Mouse (Mus musculus): ENCODE results near the gene Cst3. TPM values are rescaled to one million over a fixed set of nuclear protein-coding genes. Genes with fewer than 3 reads are reported as not detected.

Cst3 gene
- polyA plus RNA-seq (2012; rRNA removed): 442 and 443 TPM in 2 replicates

DNA sequence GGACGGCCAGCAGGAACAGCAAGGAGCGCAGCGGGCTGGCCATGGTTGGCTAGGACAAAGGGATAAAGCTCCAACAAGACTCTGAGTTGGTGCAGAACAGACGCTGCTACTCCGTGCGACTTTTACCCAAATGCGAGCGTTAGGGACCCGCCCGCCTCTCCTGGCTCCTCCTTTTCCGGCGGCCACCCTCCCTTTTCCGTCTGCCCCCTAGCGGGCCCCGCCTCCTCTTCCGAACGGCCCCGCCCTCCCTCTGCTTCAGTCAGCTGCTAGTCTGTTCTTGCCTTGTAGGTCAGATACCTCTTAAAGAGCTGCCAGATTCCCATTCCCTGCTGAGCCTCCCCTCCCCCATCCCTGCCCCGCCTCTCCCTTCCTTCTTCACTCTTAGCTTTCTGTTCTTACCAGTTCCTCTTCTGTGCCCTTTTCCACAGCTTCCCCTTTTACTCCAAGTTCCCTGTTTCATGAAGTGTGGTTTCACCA is at the start of gene Cst3:
Gene Cst3 (minus strand): TSS at position 358 of the 477 bp plus-strand sequence.
- H3K4me1 ChIP-seq (ENCODE audit: control insufficient read depth, insufficient read depth, low read length): peaks cover 7% of the 10 kb centered on the region
- H3K27ac ChIP-seq (ENCODE audit: control insufficient read depth, insufficient read depth, low read depth, low read length): peak within 1 kb of the TSS; percentile 70
- H3K27me3 ChIP-seq (ENCODE audit: control insufficient read depth, insufficient read depth, low read length): no peaks in the 10 kb centered on the region
- H3K36me3 ChIP-seq (ENCODE audit: control insufficient read depth, insufficient read depth, low read length): no peaks in the 10 kb centered on the region
- peak within 1 kb of the TSS; percentile 84 for H3K4me3 ChIP-seq (ENCODE audit: control insufficient read depth, low read depth, low read length)
- TF ChIP-seq CTCF (IDR thresholded peaks at IDR 0.05; ENCODE audit: control insufficient read depth, insufficient read depth, insufficient replicate concordance, low read depth, low read length): no peak
- peak; percentile 62 for TF ChIP-seq POLR2A (IDR thresholded peaks at IDR 0.05; ENCODE audit: control insufficient read depth, low read depth, low read length)

DNA sequence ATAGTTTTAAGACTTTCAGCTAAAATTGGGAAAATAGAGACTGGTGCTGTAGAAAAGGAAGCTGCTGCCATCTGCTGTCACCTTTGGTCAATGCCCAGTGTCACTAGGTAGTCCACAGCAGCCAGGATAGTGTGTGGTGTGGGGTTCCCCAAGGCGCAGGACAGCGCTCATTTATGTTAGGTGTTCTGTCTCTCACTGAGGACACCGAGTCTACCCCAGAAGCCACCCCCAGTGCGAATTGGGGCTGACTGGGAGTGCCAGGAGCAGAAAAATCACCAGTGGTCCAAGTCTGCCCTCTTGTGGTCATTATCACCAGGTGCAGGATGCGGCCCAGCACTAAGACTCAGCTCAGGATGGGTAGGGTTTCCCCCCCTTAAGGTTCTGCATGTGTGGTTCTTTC is 26.8 kb upstream of the Cst3 start:
- no peaks in the 10 kb centered on the region for H3K27me3 ChIP-seq (ENCODE audit: control insufficient read depth, insufficient read depth, low read length)
- 0 out of 2 replicates have a peak, but pooled peaks cover 2% of the 10 kb centered on the region for H3K4me1 ChIP-seq (ENCODE audit: control insufficient read depth, insufficient read depth, low read length)
- peak overlapping the region; percentile 74 for H3K4me3 ChIP-seq (ENCODE audit: control insufficient read depth, low read depth, low read length)
- H3K36me3 ChIP-seq (ENCODE audit: control insufficient read depth, insufficient read depth, low read length): no peaks in the 10 kb centered on the region
- H3K27ac ChIP-seq (ENCODE audit: control insufficient read depth, insufficient read depth, low read depth, low read length): no peak overlapping the region
- TF ChIP-seq POLR2A (IDR thresholded peaks at IDR 0.05; ENCODE audit: control insufficient read depth, low read depth, low read length): no peak
- peak; percentile 86 for TF ChIP-seq CTCF (IDR thresholded peaks at IDR 0.05; ENCODE audit: control insufficient read depth, insufficient read depth, insufficient replicate concordance, low read depth, low read length)

DNA sequence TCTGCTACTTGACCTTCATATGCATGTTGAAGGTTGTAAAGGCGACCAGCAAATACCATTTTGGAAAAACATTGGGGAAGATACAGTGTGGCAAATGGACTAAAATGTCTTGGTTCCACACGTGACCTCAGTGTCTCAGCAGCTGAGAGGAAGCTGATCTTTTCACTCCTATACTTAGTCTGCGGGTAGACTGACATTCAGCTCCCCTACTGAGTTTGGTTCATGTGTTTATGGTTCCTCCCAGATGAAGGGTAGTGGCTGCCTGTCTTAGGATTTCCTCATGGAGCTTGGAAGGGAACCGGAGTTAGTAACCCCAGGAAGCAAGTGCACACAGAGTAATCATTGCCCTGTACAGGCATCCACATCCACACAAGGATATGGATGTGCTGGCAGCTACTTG is 24.8 kb upstream of the Cst3 start:
- no peaks in the 10 kb centered on the region for H3K36me3 ChIP-seq (ENCODE audit: control insufficient read depth, insufficient read depth, low read length)
- no peaks in the 10 kb centered on the region for H3K27me3 ChIP-seq (ENCODE audit: control insufficient read depth, insufficient read depth, low read length)
- TF ChIP-seq POLR2A (IDR thresholded peaks at IDR 0.05; ENCODE audit: control insufficient read depth, low read depth, low read length) (no peak), CTCF (IDR thresholded peaks at IDR 0.05; ENCODE audit: control insufficient read depth, insufficient read depth, insufficient replicate concordance, low read depth, low read length) (no peak)
- no peak overlapping the region for H3K27ac ChIP-seq (ENCODE audit: control insufficient read depth, insufficient read depth, low read depth, low read length)
- 0 out of 2 replicates have a peak, but pooled peaks cover 2% of the 10 kb centered on the region for H3K4me1 ChIP-seq (ENCODE audit: control insufficient read depth, insufficient read depth, low read length)
- no peak overlapping the region for H3K4me3 ChIP-seq (ENCODE audit: control insufficient read depth, low read depth, low read length)

DNA sequence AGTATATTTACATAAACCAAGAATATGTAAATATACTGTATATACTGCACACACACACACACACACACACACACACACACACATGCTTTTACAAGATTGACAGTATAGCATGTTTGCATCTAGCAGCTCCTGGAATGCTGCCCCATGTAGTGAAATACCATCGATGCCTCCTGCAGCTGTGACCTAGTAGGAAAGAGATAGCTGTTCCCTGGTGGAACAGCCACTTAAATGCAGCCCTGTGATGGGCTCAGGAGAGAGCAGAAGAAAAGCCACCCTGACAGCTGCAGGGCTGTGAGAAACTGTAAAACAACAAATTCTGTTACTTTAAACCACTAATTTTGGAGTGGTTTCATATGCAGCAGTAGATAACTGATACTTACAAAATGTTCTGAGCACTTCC is 20.7 kb upstream of the Cst3 start:
- H3K4me3 ChIP-seq (ENCODE audit: control insufficient read depth, low read depth, low read length): no peak overlapping the region
- TF ChIP-seq CTCF (IDR thresholded peaks at IDR 0.05; ENCODE audit: control insufficient read depth, insufficient read depth, insufficient replicate concordance, low read depth, low read length) (no peak), POLR2A (IDR thresholded peaks at IDR 0.05; ENCODE audit: control insufficient read depth, low read depth, low read length) (no peak)
- H3K36me3 ChIP-seq (ENCODE audit: control insufficient read depth, insufficient read depth, low read length): no peaks in the 10 kb centered on the region
- H3K27me3 ChIP-seq (ENCODE audit: control insufficient read depth, insufficient read depth, low read length): no peaks in the 10 kb centered on the region
- H3K4me1 ChIP-seq (ENCODE audit: control insufficient read depth, insufficient read depth, low read length): no peaks in the 10 kb centered on the region
- H3K27ac ChIP-seq (ENCODE audit: control insufficient read depth, insufficient read depth, low read depth, low read length): no peak overlapping the region

DNA sequence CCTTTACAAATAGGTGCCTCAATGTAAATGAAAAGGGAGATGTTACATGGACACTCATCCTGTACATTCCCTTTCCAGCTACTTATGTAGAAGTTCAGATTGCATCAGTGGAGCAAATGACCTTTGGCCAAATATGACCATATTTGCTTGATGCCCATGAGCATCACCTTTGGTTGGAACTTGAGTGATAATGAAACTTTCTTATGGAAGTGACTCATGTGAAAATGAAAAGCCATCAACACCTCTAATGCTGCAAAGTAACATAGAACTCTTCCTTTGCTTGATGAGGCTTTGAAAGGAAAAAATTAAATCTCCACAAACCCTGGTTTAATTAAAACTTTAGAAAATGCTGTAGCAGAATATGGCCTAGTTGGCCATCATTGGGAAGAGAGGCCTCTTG is 17.6 kb upstream of the Cst3 start:
- Histone ChIP-seq H3K27ac (ENCODE audit: control insufficient read depth, insufficient read depth, low read depth, low read length) (no peak overlapping the region), H3K4me1 (ENCODE audit: control insufficient read depth, insufficient read depth, low read length) (no peaks in the 10 kb centered on the region), H3K4me3 (ENCODE audit: control insufficient read depth, low read depth, low read length) (no peak overlapping the region), H3K27me3 (ENCODE audit: control insufficient read depth, insufficient read depth, low read length) (no peaks in the 10 kb centered on the region), H3K36me3 (ENCODE audit: control insufficient read depth, insufficient read depth, low read length) (no peaks in the 10 kb centered on the region)
- no peak for TF ChIP-seq CTCF (IDR thresholded peaks at IDR 0.05; ENCODE audit: control insufficient read depth, insufficient read depth, insufficient replicate concordance, low read depth, low read length)
- no peak for TF ChIP-seq POLR2A (IDR thresholded peaks at IDR 0.05; ENCODE audit: control insufficient read depth, low read depth, low read length)

DNA sequence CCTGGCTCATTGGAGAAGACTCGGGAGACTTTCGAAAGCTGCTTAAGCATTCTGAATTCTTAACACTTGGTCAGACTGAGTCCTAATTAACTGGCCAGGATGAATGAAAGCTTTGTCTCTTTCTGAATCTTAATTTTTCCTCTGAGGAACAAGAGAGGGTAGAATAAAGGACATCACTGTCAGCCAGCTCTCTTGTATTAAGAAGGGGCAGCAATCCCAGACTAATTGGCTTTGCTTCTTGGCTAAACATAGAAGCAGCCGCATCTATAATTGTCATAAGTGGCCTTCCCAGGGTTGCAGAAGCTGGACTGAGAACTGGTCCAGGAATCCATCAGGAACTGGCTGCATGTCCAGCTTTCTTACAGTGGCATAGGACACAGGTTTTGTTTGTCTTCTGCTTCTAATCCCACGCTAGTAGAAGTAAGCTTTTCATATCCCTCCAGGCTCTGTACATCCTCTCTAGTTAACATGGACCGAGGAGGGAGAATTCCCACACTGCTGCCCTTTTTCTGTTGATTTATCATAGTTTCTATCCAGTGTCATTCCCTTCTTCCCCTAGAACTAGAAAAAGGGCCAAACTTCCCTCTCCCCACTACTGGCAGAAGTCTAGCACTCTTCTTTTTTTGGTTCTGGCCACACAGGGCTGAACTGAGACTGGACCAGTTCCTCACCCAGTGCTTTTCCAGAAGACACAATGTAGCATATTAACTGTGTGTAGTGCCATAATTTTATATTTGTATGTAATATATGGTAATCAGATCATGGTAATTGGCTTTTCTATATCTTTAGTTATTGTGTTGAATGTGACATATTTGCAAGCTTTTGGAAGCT is 14.7 kb upstream of the Cst3 start:
- H3K27ac ChIP-seq (ENCODE audit: control insufficient read depth, insufficient read depth, low read depth, low read length): no peak overlapping the region
- H3K4me1 ChIP-seq (ENCODE audit: control insufficient read depth, insufficient read depth, low read length): no peaks in the 10 kb centered on the region
- no peak for TF ChIP-seq CTCF (IDR thresholded peaks at IDR 0.05; ENCODE audit: control insufficient read depth, insufficient read depth, insufficient replicate concordance, low read depth, low read length)
- TF ChIP-seq POLR2A (IDR thresholded peaks at IDR 0.05; ENCODE audit: control insufficient read depth, low read depth, low read length): no peak
- H3K36me3 ChIP-seq (ENCODE audit: control insufficient read depth, insufficient read depth, low read length): no peaks in the 10 kb centered on the region
- no peak overlapping the region for H3K4me3 ChIP-seq (ENCODE audit: control insufficient read depth, low read depth, low read length)
- no peaks in the 10 kb centered on the region for H3K27me3 ChIP-seq (ENCODE audit: control insufficient read depth, insufficient read depth, low read length)

DNA sequence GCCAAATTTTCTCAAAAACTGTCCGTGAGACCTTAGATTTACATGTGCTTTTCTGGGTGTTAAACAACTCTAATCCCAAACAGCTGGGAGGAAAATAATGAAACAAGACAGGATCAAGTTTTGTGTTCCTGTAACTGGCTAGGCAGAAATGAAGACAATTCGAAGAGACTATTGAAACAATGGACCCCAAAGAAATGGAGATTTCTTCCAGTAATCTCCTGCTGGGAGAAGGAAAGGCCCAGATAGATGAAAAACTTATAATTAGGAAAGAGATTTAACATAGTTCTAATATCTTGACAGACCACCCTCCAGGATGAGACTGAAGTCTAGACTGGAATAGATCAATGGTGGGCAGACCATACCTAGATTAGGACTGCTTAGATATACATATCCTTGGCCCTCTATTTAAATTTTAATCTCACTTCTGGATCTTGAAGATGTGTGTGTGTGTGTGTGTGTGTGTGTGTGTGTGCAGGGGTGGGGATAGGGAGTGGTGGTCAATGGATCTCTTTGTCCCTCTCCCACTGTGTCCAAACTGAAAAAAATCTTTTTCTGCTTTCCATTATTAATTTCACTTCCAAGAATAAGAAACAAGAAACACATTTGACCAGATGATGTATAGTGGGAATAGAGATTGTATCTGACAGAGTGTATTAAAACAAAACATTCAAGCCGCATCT is 14.0 kb upstream of the Cst3 start:
- no peaks in the 10 kb centered on the region for H3K27me3 ChIP-seq (ENCODE audit: control insufficient read depth, insufficient read depth, low read length)
- no peaks in the 10 kb centered on the region for H3K4me1 ChIP-seq (ENCODE audit: control insufficient read depth, insufficient read depth, low read length)
- H3K27ac ChIP-seq (ENCODE audit: control insufficient read depth, insufficient read depth, low read depth, low read length): no peak overlapping the region
- no peaks in the 10 kb centered on the region for H3K36me3 ChIP-seq (ENCODE audit: control insufficient read depth, insufficient read depth, low read length)
- TF ChIP-seq POLR2A (IDR thresholded peaks at IDR 0.05; ENCODE audit: control insufficient read depth, low read depth, low read length) (no peak), CTCF (IDR thresholded peaks at IDR 0.05; ENCODE audit: control insufficient read depth, insufficient read depth, insufficient replicate concordance, low read depth, low read length) (no peak)
- no peak overlapping the region for H3K4me3 ChIP-seq (ENCODE audit: control insufficient read depth, low read depth, low read length)

Data from testis, adult 2 months (tissue).